Mouse (Mus musculus) lung, postnatal 4 days (tissue): ENCODE data around the gene Atp2c2.

Experiments used
- DNase-seq, 2 experiments: peaks; one replicate each; pipeline ENCODE4 v3.0.0; 2021

Atp2c2 gene

GRCm38 (mm10) chr8:119743291-119744026 lies 43.6 kb downstream of the Atp2c2 start:
- DNase-seq: peak; percentile 58 to 72

GRCm38 (mm10) chr8:119744604-119745003 lies 44.8 kb downstream of the Atp2c2 start:
- DNase-seq: no peak

- DNase-seq: peak in 1 of 2 experiments; percentile 44
Measured at GRCm38 (mm10) chr8:119755238-119756146, 55.7 kb downstream of the Atp2c2 start.

- no peak for DNase-seq
Measured at GRCm38 (mm10) chr8:119756147-119756461, 56.3 kb downstream of the Atp2c2 start.

- DNase-seq: peak in 1 of 2 experiments; percentile 49
Measured at GRCm38 (mm10) chr8:119756538-119756937, 56.7 kb downstream of the Atp2c2 start.

- DNase-seq: no peak
Measured at GRCm38 (mm10) chr8:119761692-119762091, 61.9 kb downstream of the Atp2c2 start.

GRCm38 (mm10) chr8:119762226-119763220 lies 62.7 kb downstream of the Atp2c2 start:
- no peak for DNase-seq

GRCm38 (mm10) chr8:119765311-119765710 lies 65.5 kb downstream of the Atp2c2 start:
- DNase-seq: no peak

- no peak for DNase-seq
Measured at GRCm38 (mm10) chr8:119765761-119766444, 66.1 kb downstream of the Atp2c2 start.

GRCm38 (mm10) chr8:119776668-119777245 lies 76.9 kb downstream of the Atp2c2 start:
- DNase-seq: no peak

- peak in 1 of 2 experiments; percentile 56 for DNase-seq
Measured at GRCm38 (mm10) chr8:119777765-119778164, 78.0 kb downstream of the Atp2c2 start.

- DNase-seq: peak; percentile 99 to 100
Measured at GRCm38 (mm10) chr8:119778263-119778662, 78.5 kb downstream of the Atp2c2 start, which contains the start of gene Tldc1. Gene Tldc1 (minus strand): TSS chr8:119778416.

GRCm38 (mm10) chr8:119779013-119779737 lies 79.4 kb downstream of the Atp2c2 start:
- DNase-seq: peak; percentile 74 to 90

- no peak for DNase-seq
Measured at GRCm38 (mm10) chr8:119780402-119781049, 80.7 kb downstream of the Atp2c2 start.

- peak; percentile 72 to 78 for DNase-seq
Measured at GRCm38 (mm10) chr8:119781086-119781840, 81.5 kb downstream of the Atp2c2 start.

- peak; percentile 74 to 86 for DNase-seq
Measured at GRCm38 (mm10) chr8:119782715-119783114, 82.9 kb downstream of the Atp2c2 start.

- no peak for DNase-seq
Measured at GRCm38 (mm10) chr8:119783579-119783978, 83.8 kb downstream of the Atp2c2 start.

- peak; percentile 66 to 73 for DNase-seq
Measured at GRCm38 (mm10) chr8:119784141-119784574, 84.3 kb downstream of the Atp2c2 start.

GRCm38 (mm10) chr8:119784676-119785075 lies 84.9 kb downstream of the Atp2c2 start:
- no peak for DNase-seq
